Mouse (Mus musculus): Measurements from ENCODE around the gene Rhog. TPM values are rescaled to one million over a fixed set of nuclear protein-coding genes. Genes with fewer than 3 reads are reported as not detected.
"Not testable (repeated sequence)": the region's sequence is repeated elsewhere in the genome, so short reads cannot be mapped to it uniquely, and the experiment has no call there.

Gene Rhog
- 184 and 188 TPM in 2 replicates for polyA plus RNA-seq (2015; fragmentation: Nextera tagmentation; extraction: Ambion mirVana)

DNA sequence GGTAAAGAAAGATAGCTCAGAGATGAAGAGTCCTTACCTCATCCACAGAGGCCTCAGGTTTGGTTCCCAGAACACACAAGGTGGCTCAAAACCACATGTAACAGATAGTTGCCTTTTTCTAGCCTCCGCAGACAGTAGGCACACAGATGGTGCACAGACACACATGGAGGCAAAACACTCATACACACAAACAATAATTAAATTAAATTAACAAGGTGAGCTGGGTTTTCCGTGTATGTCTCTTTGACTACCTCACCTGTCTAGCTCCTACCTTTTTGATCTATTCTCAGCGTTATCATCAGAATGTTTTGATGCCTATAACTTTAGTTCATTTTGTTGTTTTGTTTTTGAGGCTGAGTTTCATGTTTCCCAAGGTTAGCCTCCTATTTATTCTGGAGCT lies at the start of gene Rhog:
Gene Rhog (minus strand): TSS at position 101 of the 400 bp plus-strand sequence.
- DNase-seq (ENCODE audit: low spot score) = no peak

DNA sequence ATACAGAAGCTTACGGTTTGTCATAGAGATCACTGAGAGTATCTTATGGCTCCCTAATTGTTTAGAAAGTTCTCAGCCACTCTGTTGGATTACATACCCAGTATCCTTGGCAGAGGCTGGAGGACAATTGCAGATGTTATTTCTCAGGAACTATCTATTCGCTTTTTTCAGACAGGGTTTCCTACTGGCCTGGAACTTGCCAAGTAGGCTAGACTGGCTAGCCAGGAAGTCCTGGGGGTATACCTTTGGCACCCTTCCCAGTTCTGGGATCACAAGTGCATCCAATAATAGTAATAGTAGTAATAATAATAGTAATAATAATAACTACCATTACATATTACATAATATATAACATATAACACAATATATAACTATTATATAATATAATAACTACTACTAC lies 49.7 kb upstream of the Rhog start:
- DNase-seq (ENCODE audit: low spot score) = no peak

DNA sequence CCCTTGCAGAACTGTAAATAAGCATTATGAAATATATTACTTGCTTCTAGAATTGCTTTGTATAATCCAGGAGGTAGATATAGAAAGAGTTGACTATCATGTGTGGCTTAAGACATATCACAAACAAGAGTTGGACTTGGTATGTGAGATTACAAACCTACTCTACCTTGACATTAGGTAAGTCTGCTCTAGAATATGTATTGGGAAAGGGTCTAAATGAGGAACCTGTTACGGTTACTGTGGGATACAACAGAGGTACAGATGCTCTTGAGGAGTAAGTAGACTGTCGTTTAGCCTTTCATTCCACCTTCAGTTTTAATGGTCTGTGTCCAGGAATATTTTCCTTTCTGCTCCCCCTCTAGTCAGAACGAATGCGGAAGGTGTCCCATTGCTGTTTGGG lies 46.6 kb upstream of the Rhog start:
- DNase-seq (ENCODE audit: low spot score) = no peak

DNA sequence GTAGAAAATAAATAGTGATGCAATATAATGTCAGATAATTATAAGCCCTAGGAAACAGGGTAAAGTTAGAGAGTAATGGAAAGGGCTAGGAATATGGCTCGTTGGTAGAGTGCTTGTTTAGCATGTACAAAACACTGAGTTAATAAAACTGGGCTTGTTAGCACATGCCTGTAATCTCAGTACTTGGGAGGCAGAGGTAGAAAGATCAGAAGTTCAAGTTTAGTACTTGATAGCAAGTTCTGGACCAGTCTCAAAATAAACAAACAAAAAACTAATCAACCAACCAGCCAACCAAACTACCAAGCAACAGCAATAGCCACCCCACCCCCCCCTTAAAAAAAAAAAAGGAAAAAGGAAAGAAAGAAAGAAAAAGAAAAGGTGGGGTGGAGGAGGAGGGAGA lies 44.9 kb upstream of the Rhog start:
- DNase-seq (ENCODE audit: low spot score) = no peak

DNA sequence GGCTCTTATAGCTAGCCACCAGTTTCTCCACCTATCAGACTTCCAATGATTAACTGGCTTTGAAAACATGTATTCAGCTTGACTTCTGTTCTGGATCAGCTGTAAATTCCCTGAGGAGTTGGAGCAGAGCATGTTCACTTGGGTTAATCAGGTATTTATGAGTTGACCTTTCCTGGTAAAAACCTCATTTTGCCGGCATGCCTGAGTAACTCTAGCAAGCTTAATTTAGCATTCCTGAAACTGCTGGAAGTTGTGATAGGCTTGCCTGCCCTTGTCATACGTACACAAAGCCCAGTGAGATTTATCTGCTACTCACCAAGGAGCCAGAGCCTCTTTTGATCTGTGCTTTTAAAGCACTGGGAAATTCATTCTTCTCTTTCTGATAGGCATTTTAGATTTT lies 37.4 kb upstream of the Rhog start:
- no peak for DNase-seq (ENCODE audit: low spot score)

DNA sequence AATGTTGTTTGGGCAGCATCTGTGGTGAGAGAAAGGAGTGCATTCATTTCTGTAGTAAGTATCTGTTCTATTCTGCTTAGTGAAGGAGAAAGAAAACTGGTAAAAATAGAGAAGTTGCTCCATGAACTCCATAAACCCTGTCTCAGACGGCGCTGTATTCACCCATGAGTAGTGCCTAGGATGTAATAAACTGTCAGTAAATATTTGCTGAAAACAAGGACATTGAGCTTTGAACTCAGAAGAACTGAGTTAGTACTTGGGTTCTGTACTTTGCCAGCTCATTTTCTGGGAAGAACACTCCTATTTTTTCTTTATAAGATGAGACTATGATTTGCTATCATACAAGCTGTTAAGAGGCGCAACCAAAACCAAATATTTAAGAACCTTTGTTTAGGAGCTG lies 36.4 kb upstream of the Rhog start:
- no peak for DNase-seq (ENCODE audit: low spot score)

DNA sequence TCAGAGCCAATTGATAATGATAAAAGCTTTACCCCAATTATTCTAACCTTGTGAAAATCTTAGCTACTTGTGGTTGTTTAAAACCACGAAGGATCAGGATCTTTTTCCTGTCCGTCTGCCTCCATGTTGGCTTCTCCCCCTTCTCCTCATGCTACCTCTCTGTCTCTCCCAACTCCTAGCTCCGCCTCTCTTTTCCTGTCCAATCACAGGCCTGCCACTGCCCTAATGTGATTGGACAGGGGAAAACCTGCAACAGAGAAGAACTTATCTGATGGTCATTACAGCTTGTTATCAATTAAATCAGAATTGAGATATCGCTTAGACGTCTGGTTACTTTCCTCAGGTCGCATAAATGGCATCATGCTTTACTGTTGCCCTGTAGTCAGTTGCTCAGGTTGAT lies 33.6 kb upstream of the Rhog start:
- no peak for DNase-seq (ENCODE audit: low spot score)

DNA sequence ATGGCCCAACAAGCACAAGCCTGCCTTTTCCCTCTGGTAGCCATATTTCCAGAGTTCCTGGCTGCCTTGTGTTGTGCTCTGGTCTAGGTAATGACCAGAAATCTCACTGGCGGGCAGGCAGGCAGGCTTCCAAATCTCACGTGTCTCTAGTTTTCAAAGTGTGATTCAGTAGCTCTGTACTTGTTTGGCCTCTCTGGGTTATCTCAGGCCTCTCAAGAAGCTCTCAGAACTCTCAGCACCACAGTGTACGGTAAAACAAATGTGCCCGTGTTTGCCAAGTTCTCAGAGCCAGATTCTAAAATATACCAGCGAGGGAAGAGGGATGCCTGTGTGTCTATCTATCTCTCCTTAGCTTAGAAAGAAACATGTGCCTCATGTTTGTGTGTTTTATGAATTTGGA lies 26.4 kb upstream of the Rhog start:
- no peak for DNase-seq (ENCODE audit: low spot score)

DNA sequence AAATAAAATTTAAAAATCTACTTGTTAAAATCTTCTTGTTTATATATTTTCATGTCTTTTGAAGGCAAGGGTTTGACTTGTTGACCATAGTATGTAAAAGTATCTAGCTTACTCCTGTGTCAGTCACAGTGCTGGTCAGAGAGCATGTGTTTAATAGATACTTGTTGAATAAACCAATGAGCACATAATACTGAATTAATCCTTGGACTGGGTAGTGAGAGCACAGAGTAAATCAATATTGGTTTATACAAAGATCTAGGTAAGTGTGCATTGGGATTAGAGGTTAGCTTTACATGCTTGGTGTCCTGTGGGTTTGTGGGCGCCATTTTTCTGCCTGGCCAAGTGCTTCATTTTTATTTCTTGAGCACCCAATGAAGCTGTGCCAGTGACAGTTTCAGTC lies 25.5 kb upstream of the Rhog start:
- no peak for DNase-seq (ENCODE audit: low spot score)

DNA sequence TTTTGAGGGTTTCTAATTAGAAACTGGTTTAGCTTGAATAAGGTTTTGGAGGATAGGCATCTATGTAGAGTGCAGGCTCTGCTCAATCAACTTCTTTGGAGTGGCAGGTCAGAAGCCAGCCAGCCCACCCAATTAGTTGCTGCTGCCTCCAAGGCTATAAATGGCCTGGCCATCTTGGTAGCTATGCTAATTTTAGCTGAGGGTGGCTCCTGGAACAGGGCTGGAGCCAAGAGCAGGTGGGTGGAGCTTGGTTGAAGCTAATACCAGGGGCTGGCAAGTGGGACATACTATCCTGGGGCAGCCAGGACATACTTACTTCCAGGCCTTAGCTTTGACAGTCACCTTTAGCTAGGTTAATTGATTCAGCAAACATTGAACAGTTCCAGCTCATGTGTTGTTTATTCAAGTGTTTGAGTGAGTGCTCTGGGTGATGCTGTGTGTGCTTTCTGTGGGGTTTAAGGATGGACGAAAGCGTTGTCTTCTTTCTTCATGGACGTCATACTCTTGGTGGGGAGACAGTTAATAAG lies 16.6 kb upstream of the Rhog start:
- DNase-seq (ENCODE audit: low spot score) = no peak

DNA sequence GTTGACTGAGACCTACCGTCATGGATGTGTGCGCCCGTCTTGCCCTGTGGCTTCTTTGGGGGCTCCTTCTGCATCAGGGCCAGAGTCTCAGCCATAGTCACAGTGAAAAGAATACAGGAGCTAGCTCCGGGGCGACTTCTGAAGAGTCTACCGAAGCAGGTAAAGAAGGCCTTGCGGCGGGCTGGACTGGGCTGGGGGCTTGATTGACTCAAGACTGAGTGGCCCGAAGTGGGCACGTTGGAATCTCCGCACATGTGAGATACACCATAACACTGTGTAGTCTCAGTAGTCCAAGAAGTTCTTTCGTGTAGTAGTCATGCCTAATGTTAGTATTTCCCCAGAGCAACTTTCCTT lies 12.5 kb upstream of the Rhog start:
- no peak for DNase-seq (ENCODE audit: low spot score)

DNA sequence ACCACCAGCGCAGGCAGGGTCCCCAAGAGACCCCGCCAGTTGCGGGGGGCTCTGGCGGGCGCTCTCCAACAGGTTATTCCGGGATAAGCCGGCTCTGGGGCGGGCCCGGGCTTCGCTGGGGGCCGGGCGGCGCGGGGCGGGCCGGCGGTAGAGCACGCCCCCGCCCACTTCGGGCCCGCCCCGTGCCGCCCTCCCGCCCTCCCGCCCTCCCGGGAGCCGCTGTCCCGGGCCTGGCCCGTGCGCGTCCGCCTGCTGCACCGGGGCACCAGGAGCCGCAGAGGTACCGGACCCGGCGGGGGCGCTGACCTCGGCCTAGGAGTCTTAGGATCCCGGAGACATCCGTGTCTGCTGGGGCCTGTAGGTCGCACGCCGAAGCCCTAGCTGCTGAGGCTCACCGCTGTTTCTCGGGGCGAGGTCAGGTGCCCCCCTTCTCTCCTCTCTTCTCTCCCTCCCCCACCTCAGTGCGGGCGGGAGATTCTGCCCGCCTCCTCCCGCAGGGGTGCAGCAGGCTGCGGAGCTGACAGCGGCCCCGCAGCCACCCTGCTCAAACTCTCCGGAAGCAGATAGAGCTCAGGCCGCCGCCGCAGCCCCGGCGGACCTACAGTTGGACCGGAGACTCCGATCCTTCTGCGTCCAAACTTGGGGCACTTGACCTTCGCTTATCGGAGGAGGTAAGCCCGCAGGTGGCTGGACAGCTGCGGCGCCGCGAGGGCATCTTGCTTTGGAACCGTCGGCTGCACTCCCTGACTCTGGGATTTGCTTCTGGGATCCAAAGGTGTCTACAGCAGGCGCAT lies 11.9 kb upstream of the Rhog start, which contains the start of gene Stim1:
Gene Stim1 (plus strand): TSS at position 206 of the 794 bp plus-strand sequence.
- DNase-seq (ENCODE audit: low spot score) = peak; percentile 82

DNA sequence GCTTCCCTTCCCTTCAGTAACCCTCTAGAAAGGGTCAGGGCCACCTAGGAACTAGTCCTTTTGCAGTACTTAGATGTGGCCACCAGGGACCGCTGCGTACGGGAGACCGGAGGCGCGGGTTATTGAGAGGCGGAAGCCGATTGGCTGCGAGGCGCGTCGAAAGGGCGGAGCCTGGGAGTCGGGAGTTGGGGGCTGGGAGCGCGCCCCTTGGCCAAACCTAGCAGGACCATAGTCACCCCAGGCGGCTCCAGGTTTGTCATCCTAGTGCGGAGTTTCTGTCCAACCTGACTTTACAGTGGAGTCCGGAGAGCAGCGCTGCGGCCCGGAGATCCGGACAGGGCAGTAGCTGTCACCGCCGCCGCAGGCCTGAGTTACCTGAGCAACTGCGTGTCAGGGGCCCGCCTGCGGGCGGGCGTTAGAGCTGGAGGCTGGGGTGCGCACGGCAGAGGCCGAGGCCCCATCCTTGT lies 11.3 kb upstream of the Rhog start:
- peak; percentile 95 for DNase-seq (ENCODE audit: low spot score)

DNA sequence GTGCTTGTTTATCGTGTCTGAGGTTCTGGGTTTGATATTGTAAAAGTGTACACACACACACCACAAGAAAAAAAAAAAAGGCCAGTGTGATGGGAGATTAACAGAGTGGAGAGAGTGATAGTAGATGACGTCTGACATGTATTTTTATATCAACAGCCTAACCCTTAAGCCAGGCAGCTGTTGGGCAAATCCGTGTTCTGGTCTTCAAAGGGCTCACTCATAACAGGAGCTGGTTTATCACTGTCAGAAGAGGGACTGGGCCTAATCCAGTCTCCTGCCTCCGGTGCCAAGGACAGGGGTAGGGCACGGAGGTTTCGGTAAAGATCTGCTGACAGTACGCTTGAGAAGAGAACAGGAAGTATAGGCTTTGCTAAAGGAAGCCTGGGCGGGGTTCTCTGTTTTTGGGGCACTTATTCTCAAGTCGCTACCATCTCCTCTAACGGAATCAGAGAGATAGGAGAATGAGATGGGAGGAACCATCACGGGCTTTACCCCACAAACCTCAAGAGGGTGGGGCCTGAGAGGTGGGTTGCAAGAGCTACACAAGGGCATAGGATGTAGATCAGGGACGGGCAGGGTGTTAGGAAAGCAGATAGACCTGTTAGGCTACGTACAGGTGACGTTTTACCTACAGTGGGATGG lies 10.7 kb upstream of the Rhog start:
- peak; percentile 88 for DNase-seq (ENCODE audit: low spot score)

DNA sequence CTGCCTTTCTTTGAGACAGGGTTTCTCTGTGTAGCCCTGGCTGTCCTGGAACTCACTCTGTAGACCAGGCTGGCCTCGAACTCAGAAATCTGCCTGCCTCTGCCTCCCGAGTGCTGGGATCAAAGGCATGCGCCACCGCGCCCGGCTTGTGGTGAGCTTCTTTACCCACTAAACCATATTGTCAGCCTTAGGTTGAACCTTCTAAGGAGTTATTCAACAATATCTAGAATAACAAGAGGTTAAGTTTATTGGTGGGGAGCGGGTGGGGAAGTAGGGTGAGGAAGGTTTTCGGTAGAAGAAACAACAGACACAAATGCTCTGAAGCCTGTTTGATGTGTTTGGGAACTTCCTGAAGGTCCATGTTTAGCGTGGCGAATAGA lies 10.2 kb upstream of the Rhog start:
- DNase-seq (ENCODE audit: low spot score) = not testable (repeated sequence)

DNA sequence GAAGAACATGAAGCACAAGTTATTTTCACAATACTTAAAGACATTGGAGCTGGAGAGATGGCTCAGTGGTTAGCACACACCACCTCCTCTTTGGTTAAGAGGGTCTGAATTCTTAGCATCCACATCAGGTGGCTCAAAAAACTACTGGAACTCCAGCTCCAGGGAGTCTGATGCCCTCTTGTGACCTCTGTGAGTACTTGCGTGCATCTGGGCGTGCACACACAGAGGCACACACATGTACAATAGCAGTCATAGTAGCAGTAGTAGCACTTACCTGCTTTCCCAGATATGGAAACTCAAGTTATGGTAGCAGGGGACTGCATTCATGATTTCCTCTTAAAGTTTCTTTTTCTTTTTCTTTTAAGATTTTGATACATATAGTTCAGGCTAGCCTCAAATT lies 7.2 kb upstream of the Rhog start:
- DNase-seq (ENCODE audit: low spot score) = peak; percentile 29

DNA sequence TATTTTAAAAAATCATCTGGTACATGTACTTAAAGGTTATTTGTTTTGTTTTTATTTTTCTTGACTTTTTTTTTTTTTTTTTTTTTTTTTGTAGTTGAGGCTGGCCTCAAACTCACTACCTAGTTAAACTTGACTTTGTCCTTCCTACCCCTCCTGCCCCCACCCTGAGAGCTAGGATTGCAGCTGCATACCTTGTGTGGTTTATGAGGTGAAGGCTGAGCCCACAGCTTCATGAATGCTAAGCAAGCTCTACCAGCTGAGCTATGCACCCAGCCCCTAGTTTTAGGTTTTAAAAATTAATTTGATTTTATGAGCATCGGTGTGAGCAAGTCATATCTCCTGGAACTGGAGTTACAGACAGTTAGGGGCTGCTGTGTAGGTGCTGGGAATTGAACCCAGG lies 4.7 kb upstream of the Rhog start:
- peak; percentile 79 for DNase-seq (ENCODE audit: low spot score)

DNA sequence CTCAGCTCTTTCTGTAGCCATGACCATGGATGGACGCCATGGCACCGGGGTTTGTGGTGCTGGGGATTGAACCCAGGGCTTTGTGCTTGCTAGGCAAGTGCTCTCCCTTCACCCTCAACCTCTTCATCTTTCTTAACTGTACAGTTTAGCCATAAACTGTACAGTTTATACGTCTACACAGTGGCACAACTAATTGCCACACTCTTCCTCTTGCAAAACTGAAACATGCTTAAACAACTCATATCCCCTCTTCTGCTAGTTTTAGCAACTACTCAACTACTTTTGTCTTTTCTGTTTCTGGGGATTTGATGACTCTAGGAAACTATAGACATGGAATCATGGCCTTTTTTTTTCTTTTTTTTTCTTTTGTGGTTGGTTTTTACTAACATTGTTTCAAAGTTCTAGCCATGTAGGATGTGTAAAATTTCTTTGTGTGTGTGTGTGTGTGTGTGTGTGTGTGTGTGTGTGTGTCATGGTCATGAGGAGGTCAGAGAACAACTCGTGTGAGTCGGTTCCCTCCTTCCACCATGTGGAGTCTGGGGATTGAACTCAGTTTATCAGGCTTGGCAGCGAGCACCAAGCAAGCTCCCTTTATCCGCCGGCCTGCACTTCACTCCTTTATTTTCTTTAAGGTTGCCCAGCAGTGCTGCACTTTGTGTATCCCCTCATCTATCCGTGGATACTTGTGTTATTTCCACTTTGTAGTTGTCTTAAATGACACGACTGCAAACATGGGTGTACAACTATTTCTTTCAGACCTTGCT lies 4.0 kb upstream of the Rhog start:
- DNase-seq (ENCODE audit: low spot score) = no peak

DNA sequence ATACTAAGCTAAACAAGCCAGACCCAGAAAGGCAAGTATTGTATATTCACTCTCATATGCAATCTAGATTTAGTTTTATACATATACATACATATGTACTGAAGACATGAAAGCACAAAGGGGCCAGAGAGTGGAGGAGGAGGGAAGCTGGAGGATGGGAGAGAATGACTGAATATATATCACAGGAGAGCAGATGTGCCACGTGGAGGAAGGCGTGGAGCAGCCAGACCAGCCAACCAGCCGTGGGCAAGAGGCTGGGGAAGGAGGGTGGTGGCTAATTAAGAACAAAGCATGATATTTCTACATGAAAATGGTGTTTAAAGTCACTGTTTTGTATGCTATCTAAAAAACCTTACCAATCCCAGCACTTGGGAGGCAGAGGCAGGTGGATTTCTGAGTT lies 2.9 kb upstream of the Rhog start:
- no peak for DNase-seq (ENCODE audit: low spot score)

DNA sequence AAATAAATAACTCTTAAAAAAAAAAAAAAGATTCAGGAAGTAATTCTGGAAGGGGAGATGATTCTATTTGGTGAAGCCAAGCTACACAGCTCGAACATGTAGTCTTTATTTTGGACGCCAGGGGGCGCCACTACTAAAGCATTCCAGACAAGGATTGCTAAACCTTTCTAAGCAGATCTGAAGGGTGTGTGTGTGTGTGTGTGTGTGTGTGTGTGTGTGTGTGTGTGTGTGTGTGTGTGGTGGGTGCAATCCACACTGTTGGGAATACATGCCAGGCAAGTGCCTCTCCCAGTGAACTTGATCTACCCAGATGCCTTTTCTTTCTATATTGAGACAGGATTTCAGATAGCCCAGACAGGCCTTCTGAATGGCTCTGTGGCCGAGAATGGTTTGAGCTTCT lies 2.3 kb upstream of the Rhog start:
- DNase-seq (ENCODE audit: low spot score) = peak; percentile 79

DNA sequence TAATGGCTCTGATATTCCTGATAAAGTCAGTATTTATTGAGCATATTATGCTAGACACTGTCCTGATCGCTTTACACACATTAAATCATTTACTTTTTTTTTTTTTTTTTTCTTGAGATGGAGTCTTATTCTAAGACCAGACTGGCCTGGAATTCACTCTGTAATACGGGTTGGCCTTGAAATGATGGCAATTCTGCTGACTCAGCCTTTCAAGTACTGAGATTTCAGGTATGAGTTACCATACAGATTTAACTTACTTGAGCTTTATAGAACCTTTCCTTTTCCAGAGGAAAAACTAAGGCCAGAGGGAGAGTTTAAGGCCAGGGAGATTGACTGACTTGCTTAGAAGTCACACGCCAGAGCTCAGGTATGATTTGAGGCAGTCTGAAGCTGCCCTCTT lies 782 bp upstream of the Rhog start:
- no peak for DNase-seq (ENCODE audit: low spot score)

DNA sequence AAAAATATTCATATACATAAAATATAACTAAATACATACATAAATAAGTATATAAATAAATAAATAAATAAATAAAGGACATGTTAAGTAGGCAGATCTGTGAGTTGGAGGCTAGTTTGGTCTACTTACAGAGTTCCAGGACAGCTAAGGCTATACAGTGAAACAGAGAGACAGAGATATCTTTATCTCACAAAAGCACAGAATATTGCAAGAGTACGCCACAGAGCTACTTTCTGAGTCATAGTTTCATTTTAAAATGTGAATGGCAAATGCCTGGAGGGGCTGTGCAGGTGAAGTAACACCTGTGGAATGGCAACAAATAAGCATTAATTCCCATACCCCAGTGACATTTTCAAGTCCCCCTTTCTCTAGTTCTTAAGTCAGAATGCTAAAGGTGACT lies 2.2 kb downstream of the Rhog start:
- DNase-seq (ENCODE audit: low spot score) = no peak

All from thymus, postnatal 0 days (tissue).